In genomic region chr12:8498591-8499000, GRCm38 (mm10) we compare ENCODE assay signal across 8 mouse cellular contexts. TPM values are rescaled to one million over a fixed set of nuclear protein-coding genes. Genes with fewer than 3 reads are reported as not detected.
DNase-seq lines count a peak whose midpoint lies in the region; ATAC-seq and TF ChIP-seq lines count a peak whose summit lies in the region.

No protein-coding gene starts in this region.

- H3K27ac ChIP-seq in kidney, embryonic 16.5 days (ENCODE audit: low read length): peak overlapping the region; percentile 99
- H3K27ac ChIP-seq in lung, embryonic 14.5 days (ENCODE audit: low read depth): peak overlapping the region; percentile 100

- TF ChIP-seq CTCF in lung, embryonic 14.5 days (IDR thresholded peaks at IDR 0.05; ENCODE audit: low read depth): peak; percentile 34

- peak overlapping the region; percentile 99 for H3K9ac ChIP-seq in kidney, embryonic 16.5 days (replicated peaks; ENCODE audit: low read length)
- peak overlapping the region; percentile 98 for H3K9ac ChIP-seq in lung, embryonic 14.5 days

- no peaks in the 10 kb centered on the region for H3K36me3 ChIP-seq in kidney, embryonic 16.5 days (ENCODE audit: insufficient read depth, low read length)
- H3K36me3 ChIP-seq in lung, embryonic 14.5 days (ENCODE audit: insufficient read depth): no peaks in the 10 kb centered on the region

- no peaks in the 10 kb centered on the region for H3K27me3 ChIP-seq in kidney, embryonic 16.5 days (ENCODE audit: insufficient read depth, low read length)
- H3K27me3 ChIP-seq in lung, embryonic 14.5 days (ENCODE audit: insufficient read depth, low read length): no peaks in the 10 kb centered on the region

- peak; percentile 40 to 46 for DNase-seq in left cerebral cortex, adult 18-20 months (ENCODE audit: low spot score in 2 of 2)
- DNase-seq in left cerebral cortex, adult 11 months (ENCODE audit: low spot score): no peak
- peak; percentile 58 for DNase-seq in adrenal gland, postnatal 25 days
- peak; percentile 38 for DNase-seq in gastrocnemius, postnatal 25 days
- DNase-seq in lung, embryonic 14.5 days: peak; percentile 66
- peak; percentile 46 for DNase-seq in right cerebral cortex, adult 2 months (ENCODE audit: low spot score in 2 of 2)
- DNase-seq in urinary bladder, adult 2 months (ENCODE audit: low spot score): no peak

- H3K9me3 ChIP-seq in kidney, embryonic 16.5 days (ENCODE audit: low read length): no peaks in the 10 kb centered on the region
- no peaks in the 10 kb centered on the region for H3K9me3 ChIP-seq in lung, embryonic 14.5 days (ENCODE audit: low read depth, low read length)

- peaks cover 41% of the 10 kb centered on the region for H3K4me1 ChIP-seq in kidney, embryonic 16.5 days (ENCODE audit: insufficient read depth, low read length)
- peaks cover 22% of the 10 kb centered on the region for H3K4me1 ChIP-seq in lung, embryonic 14.5 days (ENCODE audit: insufficient read depth)

- ATAC-seq in kidney, embryonic 16.5 days (ENCODE audit: low FRiP score, low TSS enrichment): 0 out of 2 replicates have a peak, but pooled peaks have one; percentile 3
- ATAC-seq in lung, embryonic 14.5 days (ENCODE audit: insufficient read depth): 0 out of 2 replicates have a peak, but pooled peaks have one; percentile 0

- H3K4me2 ChIP-seq in kidney, embryonic 16.5 days (replicated peaks; ENCODE audit: low read depth, low read length): peak overlapping the region; percentile 83
- peak overlapping the region; percentile 88 for H3K4me2 ChIP-seq in lung, embryonic 14.5 days

- 2% methylated on average over 10 of the region's 13 CpGs for WGBS in kidney, embryonic 16.5 days
- WGBS in lung, embryonic 14.5 days: 1% methylated on average over 12 of the region's 13 CpGs

- peak overlapping the region; percentile 89 for H3K4me3 ChIP-seq in kidney, embryonic 16.5 days (ENCODE audit: low read length)
- peak overlapping the region; percentile 89 for H3K4me3 ChIP-seq in lung, embryonic 14.5 days (ENCODE audit: low read depth, low read length)

RNA-seq across cellular contexts. Expression of gene Rhob, which starts 1.2 kb away (rescaled TPM):
- total RNA-seq in left cerebral cortex, adult 18-20 months (2021): 100 to 1,000 TPM; 250 TPM
- 182 and 212 TPM in 2 replicates for total RNA-seq in adrenal gland, postnatal 25 days (2021)
- total RNA-seq in gastrocnemius, postnatal 25 days (2021): 10 to 100 TPM; 42.1 to 43.0 TPM
- polyA plus RNA-seq in kidney, embryonic 16.5 days (2015; fragmentation: Nextera tagmentation; extraction: Ambion mirVana): 39.8 and 40.1 TPM in 2 replicates
- 62.4 and 66.5 TPM in 2 replicates for polyA plus RNA-seq in lung, embryonic 14.5 days (2014; fragmentation: Nextera tagmentation; extraction: Ambion mirVana)
- polyA plus RNA-seq in urinary bladder, adult 2 months (2012; rRNA removed): 189 and 223 TPM in 2 replicates

Comparison
In these comparisons a context has a peak if more than half of its experiments do, and no peak if none do; other contexts are left out.
1. DNase-seq: peak in left cerebral cortex, adult 18-20 months (2 of 2), adrenal gland, postnatal 25 days (single experiment), gastrocnemius, postnatal 25 days (single experiment), lung, embryonic 14.5 days (single experiment) and right cerebral cortex, adult 2 months (2 of 2); none in left cerebral cortex, adult 11 months (single experiment) and urinary bladder, adult 2 months (single experiment).